Mouse (Mus musculus) neutrophil, adult 5-6 weeks (primary cell): ENCODE data around the gene Fam222b. TPM values are rescaled to one million over a fixed set of nuclear protein-coding genes. Genes with fewer than 3 reads are reported as not detected.

Experiments
- ATAC-seq: fragments of 151-379, 151-347 bp; 2 replicates; pipeline ENCODE4 v1.8.0; 2017; ENCODE audit warnings: mild to moderate bottlenecking, moderate TSS enrichment; ENCODE audit not compliant: insufficient number of reproducible peaks, poor library complexity, low FRiP score, severe bottlenecking; ENCODE audit errors: extremely low read depth
- total RNA-seq: library from RNA; stranded (forward); fragments of 200-1000 nt; gene quantifications from 2 replicates; pipeline ENCODE4 v1.2.3, GENCODE M21; 2017

Fam222b gene
- total RNA-seq, 1 experiment from 2014 or later: 9.5 TPM

- ATAC-seq: no peak
These were observed 65.7 kb downstream of the Fam222b start for GRCm38 (mm10) chr11:78160171-78160570.

GRCm38 (mm10) chr11:78160675-78161074, 66.2 kb downstream of the Fam222b start:
- no peak for ATAC-seq

GRCm38 (mm10) chr11:78161169-78161568, 66.7 kb downstream of the Fam222b start:
- ATAC-seq: no peak

DNA sequence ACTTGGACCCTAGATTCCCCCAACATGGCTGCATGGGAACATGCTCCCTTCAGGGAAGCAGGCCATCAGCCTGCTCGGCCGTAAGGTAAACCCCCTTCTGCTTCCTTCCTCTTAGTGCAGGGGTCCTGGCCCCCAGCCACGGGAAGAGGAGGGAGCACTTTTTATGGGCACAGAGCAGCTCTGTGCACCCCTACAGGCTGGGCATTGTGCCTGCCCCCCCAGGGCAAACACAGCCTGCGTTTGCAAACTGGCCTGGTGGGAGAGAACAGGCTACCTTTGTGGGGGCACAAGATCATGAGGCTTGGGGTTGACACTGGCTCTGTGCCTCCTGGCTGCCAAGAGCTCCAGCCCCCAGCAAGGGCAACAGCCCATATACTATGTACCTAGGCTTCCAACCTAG, 67.5 kb downstream of the Fam222b start:
- ATAC-seq: no peak

DNA sequence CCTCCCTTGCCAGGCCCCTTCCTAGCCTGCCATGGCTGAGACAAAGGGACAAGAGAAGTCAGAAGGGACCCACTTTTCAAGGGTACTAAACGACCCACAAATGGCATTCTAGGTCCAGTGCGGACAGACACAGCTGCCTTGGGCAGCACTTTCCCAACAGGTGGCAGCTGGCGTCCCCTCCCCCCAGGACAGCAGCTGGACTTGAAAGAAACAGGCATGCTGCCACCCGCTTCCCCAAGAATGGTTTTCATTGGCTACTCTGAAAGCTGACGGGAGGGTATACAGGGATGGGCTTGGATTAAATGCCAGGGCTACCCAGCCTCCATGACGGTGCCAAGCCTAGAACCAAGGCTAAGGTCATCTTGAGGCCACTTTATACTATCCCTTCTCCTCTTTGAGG, 68.0 kb downstream of the Fam222b start:
- ATAC-seq: no peak

- ATAC-seq: no peak
These were observed 68.6 kb downstream of the Fam222b start for GRCm38 (mm10) chr11:78163045-78163444.

GRCm38 (mm10) chr11:78163681-78164603, 69.5 kb downstream of the Fam222b start:
- no peak for ATAC-seq

GRCm38 (mm10) chr11:78164604-78164923, 70.1 kb downstream of the Fam222b start:
- ATAC-seq: no peak

GRCm38 (mm10) chr11:78164924-78165760, 70.7 kb downstream of the Fam222b start, which contains the start of gene Traf4:
Gene Traf4, minus strand, starts transcription at chr11:78165589.
- ATAC-seq: peak; percentile 45

DNA sequence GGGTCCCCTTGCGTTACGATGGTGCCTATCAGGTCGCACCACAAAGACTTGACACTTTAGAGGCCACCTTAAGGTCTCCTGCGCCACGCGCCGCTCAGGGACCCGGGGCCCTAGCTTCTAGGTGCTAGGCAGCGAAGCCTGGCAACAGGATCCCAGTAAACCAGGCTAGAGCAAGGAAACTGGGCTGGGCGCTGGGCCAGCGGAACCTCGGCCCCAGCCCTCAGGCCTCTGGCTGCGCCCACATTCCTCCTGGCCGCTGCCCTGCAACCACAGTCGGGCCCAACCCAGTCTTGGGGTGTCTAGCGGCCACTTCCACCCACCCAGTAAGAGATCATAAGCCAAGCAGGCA, 71.3 kb downstream of the Fam222b start:
- no peak for ATAC-seq

- no peak for ATAC-seq
These were observed 71.7 kb downstream of the Fam222b start for GRCm38 (mm10) chr11:78166161-78166560.

GRCm38 (mm10) chr11:78166640-78167039, 72.2 kb downstream of the Fam222b start:
- no peak for ATAC-seq

DNA sequence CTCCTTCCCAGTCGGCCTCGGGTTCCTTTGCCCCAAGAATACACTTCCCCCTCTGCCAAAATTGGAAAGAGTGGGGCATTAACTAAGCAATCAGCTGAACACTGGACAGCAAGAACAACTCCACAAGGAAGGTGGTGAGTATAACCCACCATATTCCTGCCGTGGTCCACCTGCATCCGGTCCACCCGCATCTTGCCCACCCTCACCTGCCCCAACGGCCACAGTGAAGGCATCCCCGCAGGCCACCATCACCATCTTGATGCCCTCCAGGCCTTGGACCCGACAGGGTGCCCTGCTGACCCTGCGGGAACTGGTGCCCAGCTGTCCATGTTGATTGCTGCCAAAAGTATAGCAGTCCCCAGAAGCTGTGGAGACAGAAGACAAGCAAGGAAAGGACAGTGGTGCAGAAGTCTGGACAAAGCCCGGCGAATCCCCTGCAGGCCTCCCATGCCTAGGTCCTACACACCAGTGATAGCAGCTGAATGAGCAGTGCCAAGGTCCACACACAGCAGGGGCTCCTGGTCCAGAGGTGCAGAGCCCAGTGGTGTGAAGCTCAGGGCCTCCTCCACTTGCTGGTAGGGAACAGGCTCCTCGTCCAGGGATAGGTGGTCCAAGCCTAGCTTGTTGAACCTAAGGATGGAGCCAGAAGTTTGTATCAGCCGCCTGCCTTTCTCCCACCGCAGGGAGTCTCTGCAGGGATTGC, 72.9 kb downstream of the Fam222b start:
- no peak for ATAC-seq

- peak; percentile 44 for ATAC-seq
These were observed 74.3 kb downstream of the Fam222b start for GRCm38 (mm10) chr11:78168541-78169468.

GRCm38 (mm10) chr11:78170306-78170705, 75.8 kb downstream of the Fam222b start:
- ATAC-seq: no peak

GRCm38 (mm10) chr11:78171328-78171727, 76.9 kb downstream of the Fam222b start:
- ATAC-seq: no peak

DNA sequence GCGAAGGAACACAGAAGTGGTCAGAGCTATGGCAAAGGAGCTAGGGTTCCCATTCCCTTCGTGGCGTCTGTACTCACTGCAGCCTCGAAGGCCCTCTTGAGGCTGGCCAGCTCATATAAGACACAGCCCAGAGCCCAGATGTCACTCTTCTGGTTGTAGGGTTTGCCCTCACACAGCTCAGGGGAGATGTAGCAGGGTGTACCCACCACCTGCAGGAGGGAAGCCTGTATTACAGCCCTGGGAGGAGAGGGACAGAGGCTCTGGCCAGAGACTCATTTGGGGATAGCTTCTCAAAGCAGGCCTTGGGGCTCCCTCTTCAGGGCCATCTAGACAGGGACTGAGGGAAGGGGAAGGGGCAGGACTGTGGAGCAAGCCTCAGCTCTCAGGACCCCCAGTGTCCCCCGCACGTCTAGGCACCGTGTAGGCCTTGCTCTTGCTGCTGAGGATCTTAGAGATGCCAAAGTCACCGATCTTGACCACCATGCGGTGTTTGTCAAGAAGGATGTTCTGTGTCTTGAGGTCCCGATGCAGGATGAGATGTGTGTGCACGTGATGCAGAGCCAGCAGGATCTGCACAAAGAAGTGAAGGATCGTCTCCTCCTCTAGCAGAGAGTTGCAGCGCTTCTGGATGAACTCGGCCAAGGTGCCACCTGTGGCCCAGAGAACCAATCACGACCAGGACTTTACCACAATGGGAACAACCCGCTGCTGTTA, 77.7 kb downstream of the Fam222b start:
- no peak for ATAC-seq
